ENCODE assay signal across 18 mouse cellular contexts in genomic region chr17:91385949-91386348, GRCm38 (mm10).
"Had no signal": no experiment of that assay in that cellular context is flagged by ENCODE, and none has a peak within 500 bp of the region (broad histone marks: within the 10 kb centered on the region; RNA-seq: fewer than 3 reads in every experiment).

No protein-coding gene starts in this region.

- H3K9ac ChIP-seq: limb, embryonic 13.5 days; liver, embryonic 13.5 days; neural tube, embryonic 13.5 days had no signal

- H3K27me3 ChIP-seq: limb, embryonic 13.5 days; liver, embryonic 13.5 days; neural tube, embryonic 13.5 days had no signal

- H3K4me3 ChIP-seq: limb, embryonic 10.5 days; limb, embryonic 13.5 days; liver, embryonic 13.5 days; neural tube, embryonic 13.5 days had no signal

- H3K4me1 ChIP-seq: limb, embryonic 10.5 days; limb, embryonic 13.5 days; liver, embryonic 13.5 days; neural tube, embryonic 13.5 days had no signal

- H3K9me3 ChIP-seq: limb, embryonic 10.5 days; limb, embryonic 13.5 days; liver, embryonic 13.5 days; neural tube, embryonic 13.5 days had no signal

- H3K36me3 ChIP-seq: limb, embryonic 10.5 days; limb, embryonic 13.5 days; liver, embryonic 13.5 days; neural tube, embryonic 13.5 days had no signal

- DNase-seq: kidney, adult 18-20 months; kidney, adult 9 months; kidney, postnatal 14 days; kidney, postnatal 4 days; liver; liver, embryonic 13.5 days; lung, adult 2 months; lung, postnatal 14 days; lung, postnatal 4 days; midbrain, embryonic 14.5 days; retina, postnatal 1 day; right cerebral cortex, postnatal 4 days; thymus, postnatal 25 days had no signal

- H3K4me2 ChIP-seq: limb, embryonic 13.5 days; liver, embryonic 13.5 days; midbrain, embryonic 11.5 days; neural tube, embryonic 13.5 days had no signal

- H3K27ac ChIP-seq: limb, embryonic 10.5 days; limb, embryonic 13.5 days; liver, embryonic 13.5 days; neural tube, embryonic 13.5 days; stomach, postnatal 0 days had no signal
